Mouse (Mus musculus): ENCODE results near the gene Arhgap32. TPM values are rescaled to one million over a fixed set of nuclear protein-coding genes. Genes with fewer than 3 reads are reported as not detected.
"Not testable (repeated sequence)": the region's sequence is repeated elsewhere in the genome, so short reads cannot be mapped to it uniquely, and the experiment has no call there.

Arhgap32 gene
- total and polyA plus RNA-seq, 3 experiments = 4.9 to 43.7 (median 40.6) TPM

GRCm38 (mm10) chr9:32137697-32138426 lies 21.9 kb downstream of the Arhgap32 start:
- no peak for DNase-seq

- DNase-seq = no peak
These were observed 22.7 kb downstream of the Arhgap32 start for GRCm38 (mm10) chr9:32138616-32139015.

- DNase-seq = no peak
These were observed 23.7 kb downstream of the Arhgap32 start for GRCm38 (mm10) chr9:32139641-32140040.

GRCm38 (mm10) chr9:32142834-32143233 lies 26.9 kb downstream of the Arhgap32 start:
- DNase-seq = no peak

GRCm38 (mm10) chr9:32143451-32143850 lies 27.5 kb downstream of the Arhgap32 start:
- DNase-seq = no peak

GRCm38 (mm10) chr9:32146257-32146996 lies 30.5 kb downstream of the Arhgap32 start:
- DNase-seq = no peak

- DNase-seq = no peak
These were observed 33.3 kb downstream of the Arhgap32 start for GRCm38 (mm10) chr9:32149241-32149640.

GRCm38 (mm10) chr9:32149836-32150642 lies 34.1 kb downstream of the Arhgap32 start:
- DNase-seq = no peak

- no peak for DNase-seq
These were observed 38.9 kb downstream of the Arhgap32 start for GRCm38 (mm10) chr9:32154727-32155371.

- DNase-seq = no peak
These were observed 40.8 kb downstream of the Arhgap32 start for GRCm38 (mm10) chr9:32156706-32157105.

GRCm38 (mm10) chr9:32157201-32157600 lies 41.3 kb downstream of the Arhgap32 start:
- no peak for DNase-seq

GRCm38 (mm10) chr9:32158837-32159543 lies 43.1 kb downstream of the Arhgap32 start:
- DNase-seq = peak; percentile 53

GRCm38 (mm10) chr9:32159724-32160123 lies 43.8 kb downstream of the Arhgap32 start:
- no peak for DNase-seq

GRCm38 (mm10) chr9:32162792-32163191 lies 46.9 kb downstream of the Arhgap32 start:
- DNase-seq = no peak

GRCm38 (mm10) chr9:32163820-32164219 lies 47.9 kb downstream of the Arhgap32 start:
- not testable (repeated sequence) for DNase-seq

- no peak for DNase-seq
These were observed 52.7 kb downstream of the Arhgap32 start for GRCm38 (mm10) chr9:32168546-32169137.

GRCm38 (mm10) chr9:32170713-32171112 lies 54.8 kb downstream of the Arhgap32 start:
- no peak for DNase-seq

GRCm38 (mm10) chr9:32176612-32177011 lies 60.7 kb downstream of the Arhgap32 start:
- no peak for DNase-seq

- no peak for DNase-seq
These were observed 65.2 kb downstream of the Arhgap32 start for GRCm38 (mm10) chr9:32181170-32181569.

- peak; percentile 20 for DNase-seq
These were observed 70.6 kb downstream of the Arhgap32 start for GRCm38 (mm10) chr9:32186489-32186888.
